Mouse (Mus musculus) midbrain, embryonic 11.5 days (tissue): ENCODE results near the gene Elmo1. TPM values are rescaled to one million over a fixed set of nuclear protein-coding genes. Genes with fewer than 3 reads are reported as not detected.
A peak's percentile ranks its signal among the peaks of the same experiment; 100 is the strongest.

Experiments
- ATAC-seq: fragments of 200-750 bp; cut with Nextera tagmentation; 2 replicates; pipeline ENCODE4 v1.8.0; 2017; ENCODE audit warnings: moderate TSS enrichment, moderate library complexity; ENCODE audit not compliant: low FRiP score
- DNase-seq: peaks from one replicate; pipeline ENCODE4 v3.0.0; 2015; ENCODE audit warnings: low spot score; ENCODE audit errors: missing footprints
- H3K27ac ChIP-seq: fragments of 300-500 bp; sonication (generic); 2 replicates; pipeline ENCODE4 v1.5.1; 2014; ENCODE audit warnings: low read depth, low read length
- H3K27me3 ChIP-seq: fragments of 300-500 bp; sonication (generic); 2 replicates; pipeline ENCODE4 v1.6.1; 2014; ENCODE audit warnings: mild to moderate bottlenecking, low read length, moderate library complexity, mixed read lengths; ENCODE audit not compliant: control insufficient read depth, insufficient read depth
- H3K36me3 ChIP-seq: fragments of 300-500 bp; sonication (generic); 2 replicates; pipeline ENCODE4 v1.6.1; 2014; ENCODE audit warnings: mild to moderate bottlenecking, low read length, moderate library complexity, mixed read lengths; ENCODE audit not compliant: control insufficient read depth, insufficient read depth
- H3K4me1 ChIP-seq: fragments of 300-500 bp; sonication (generic); 2 replicates; pipeline ENCODE4 v1.6.1; 2014; ENCODE audit warnings: low read length; ENCODE audit not compliant: control insufficient read depth, insufficient read depth
- H3K4me2 ChIP-seq: fragments of 300-500 bp; sonication (generic); 2 replicates; pipeline ENCODE4 v1.6.1; 2014; ENCODE audit warnings: mild to moderate bottlenecking, moderate library complexity
- H3K4me3 ChIP-seq: fragments of 300-500 bp; sonication (generic); 2 replicates; pipeline ENCODE4 v1.5.1; 2014; ENCODE audit warnings: low read depth, low read length
- H3K9ac ChIP-seq: fragments of 300-500 bp; sonication (generic); 2 replicates; pipeline ENCODE4 v1.6.1; 2014; ENCODE audit warnings: low read length
- H3K9me3 ChIP-seq: fragments of 300-500 bp; sonication (generic); 2 replicates; pipeline ENCODE4 v1.6.1; 2016; ENCODE audit warnings: low read length; ENCODE audit not compliant: control insufficient read depth
- WGBS: fragments of 180-500 bp; shearing (Covaris S2); extraction: QIAGEN DNeasy Blood & Tissue Kit; methylation state at CpG from one replicate; pipeline ENCODE4 v1.1.7; 2014; 5-methylcytosine and 5-hydroxymethylcytosine counted together
- polyA plus RNA-seq: library from polyadenylated mRNA; unstranded; fragments of >200 nt; fragmentation: Nextera tagmentation; extraction: Ambion mirVana; gene quantifications from 2 replicates; pipeline ENCODE4 v1.2.1, GENCODE M21; 2014

Gene Elmo1
- polyA plus RNA-seq, 1 experiment from 2014 or later, result 19.1 TPM

DNA sequence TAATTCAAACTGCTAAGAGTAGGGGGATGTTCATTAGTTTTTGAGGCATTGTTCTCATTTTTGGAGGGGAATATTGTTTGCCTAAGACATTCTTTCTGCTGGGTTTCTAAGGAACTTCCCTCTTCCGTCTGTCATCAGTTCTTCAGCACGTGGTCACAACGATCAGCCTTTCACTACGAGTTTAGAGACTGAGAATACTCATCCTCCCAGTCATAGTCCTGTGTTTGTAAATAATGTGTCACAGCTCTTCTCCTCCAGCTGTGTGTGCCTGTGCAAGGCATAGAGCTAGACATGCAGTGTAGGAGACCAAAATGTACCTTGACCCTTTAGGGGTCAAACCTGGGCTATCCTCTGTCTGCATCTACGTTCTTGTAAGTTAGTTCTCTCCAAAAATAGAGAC, 121.4 kb downstream of the Elmo1 start:
- Histone ChIP-seq H3K4me1 (no peaks in the 10 kb centered on the region), H3K27ac (no peak overlapping the region), H3K4me2 (no peak overlapping the region), H3K9ac (no peak overlapping the region), H3K36me3 (no peaks in the 10 kb centered on the region), H3K4me3 (no peak overlapping the region), H3K9me3 (no peaks in the 10 kb centered on the region), H3K27me3 (no peaks in the 10 kb centered on the region)
- DNase-seq (peak; percentile 17), ATAC-seq (no peak)
- 79% methylated on average over 5 of the region's 5 CpGs for WGBS

DNA sequence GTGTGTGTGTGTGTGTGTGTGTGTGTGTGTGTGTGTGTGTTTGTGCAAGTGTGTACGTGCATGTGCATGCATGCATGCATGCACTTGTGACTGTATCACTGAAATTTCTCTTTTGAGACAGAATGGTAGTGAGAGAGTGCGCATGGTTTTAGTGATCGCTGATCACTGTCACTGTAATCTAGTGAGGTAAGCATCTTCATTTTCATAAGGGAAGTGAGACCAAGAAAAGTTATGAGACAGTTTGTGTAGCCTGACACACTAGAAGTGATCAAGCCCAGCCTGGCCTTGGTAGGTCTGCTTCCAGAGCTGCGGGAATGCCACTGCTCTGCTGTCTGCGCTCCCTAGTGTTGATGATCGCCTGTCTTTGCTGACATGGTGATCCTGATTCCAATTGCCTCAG, 122.3 kb downstream of the Elmo1 start:
- H3K9ac ChIP-seq, result no peak overlapping the region
- no peak overlapping the region for H3K4me3 ChIP-seq
- H3K27me3 ChIP-seq, result no peaks in the 10 kb centered on the region
- no peaks in the 10 kb centered on the region for H3K36me3 ChIP-seq
- peak; percentile 39 for DNase-seq
- ATAC-seq, result no peak
- H3K9me3 ChIP-seq, result no peaks in the 10 kb centered on the region
- WGBS, result 93% methylated on average over 6 of the region's 6 CpGs
- no peak overlapping the region for H3K4me2 ChIP-seq
- no peaks in the 10 kb centered on the region for H3K4me1 ChIP-seq
- no peak overlapping the region for H3K27ac ChIP-seq

DNA sequence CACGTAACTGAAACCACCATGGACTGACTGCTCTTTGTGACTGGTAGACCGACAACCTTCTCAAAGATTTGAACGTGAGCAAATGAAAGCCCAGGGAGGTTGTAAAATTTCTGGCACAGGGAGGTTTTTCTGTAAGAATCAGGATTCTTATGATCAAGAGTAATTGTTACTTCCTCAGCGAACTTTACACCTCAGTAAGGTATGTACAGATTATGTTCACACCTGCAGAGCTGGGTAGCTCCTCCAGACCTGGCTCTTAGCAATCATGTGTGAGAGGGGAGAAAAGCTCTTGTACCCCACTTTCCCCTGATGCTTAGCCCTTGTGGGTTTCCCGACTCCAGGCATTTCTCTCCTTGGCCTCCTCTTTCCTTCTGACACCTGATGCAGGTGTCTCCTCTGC, 123.5 kb downstream of the Elmo1 start:
- DNase-seq, result peak; percentile 4
- Histone ChIP-seq H3K9ac (no peak overlapping the region), H3K27me3 (no peaks in the 10 kb centered on the region), H3K4me3 (no peak overlapping the region), H3K4me2 (no peak overlapping the region), H3K27ac (no peak overlapping the region), H3K36me3 (no peaks in the 10 kb centered on the region), H3K4me1 (no peaks in the 10 kb centered on the region), H3K9me3 (no peaks in the 10 kb centered on the region)
- no peak for ATAC-seq
- 92% methylated on average over 5 of the region's 5 CpGs for WGBS

DNA sequence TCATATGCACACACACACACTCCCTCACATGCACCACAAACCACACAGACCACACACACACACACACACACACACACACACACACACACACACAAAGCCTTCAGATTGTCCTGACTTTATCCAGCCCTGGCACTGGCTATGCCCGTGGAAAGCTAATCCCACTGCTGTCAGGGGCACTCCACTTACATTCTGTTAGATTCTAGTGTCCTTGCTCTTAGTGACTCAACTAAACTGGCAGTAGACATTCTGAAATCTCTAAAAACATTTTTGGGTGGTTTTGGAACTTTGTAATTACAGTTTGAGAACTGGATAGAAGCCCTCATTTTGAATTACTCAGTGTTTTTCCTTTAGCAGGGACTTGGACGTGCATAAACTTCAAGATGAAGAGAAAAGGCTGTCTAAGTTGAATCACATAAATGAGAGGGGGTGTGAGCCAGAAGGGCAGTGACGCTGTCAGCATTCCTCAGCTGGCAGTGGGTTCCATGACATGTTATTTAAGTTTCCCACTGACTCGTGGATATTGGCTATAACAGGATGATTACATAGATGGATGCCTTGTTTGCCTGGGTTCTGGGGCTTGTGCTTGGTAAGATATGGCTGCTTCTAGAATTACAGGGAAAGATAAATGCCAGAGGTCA, 127.2 kb downstream of the Elmo1 start:
- Histone ChIP-seq H3K36me3 (no peaks in the 10 kb centered on the region), H3K4me3 (no peak overlapping the region), H3K4me1 (no peaks in the 10 kb centered on the region), H3K4me2 (no peak overlapping the region), H3K9me3 (no peaks in the 10 kb centered on the region), H3K9ac (no peak overlapping the region), H3K27me3 (no peaks in the 10 kb centered on the region), H3K27ac (no peak overlapping the region)
- WGBS, result 73% methylated on average over 4 of the region's 4 CpGs
- no peak for ATAC-seq
- DNase-seq, result peak; percentile 26

DNA sequence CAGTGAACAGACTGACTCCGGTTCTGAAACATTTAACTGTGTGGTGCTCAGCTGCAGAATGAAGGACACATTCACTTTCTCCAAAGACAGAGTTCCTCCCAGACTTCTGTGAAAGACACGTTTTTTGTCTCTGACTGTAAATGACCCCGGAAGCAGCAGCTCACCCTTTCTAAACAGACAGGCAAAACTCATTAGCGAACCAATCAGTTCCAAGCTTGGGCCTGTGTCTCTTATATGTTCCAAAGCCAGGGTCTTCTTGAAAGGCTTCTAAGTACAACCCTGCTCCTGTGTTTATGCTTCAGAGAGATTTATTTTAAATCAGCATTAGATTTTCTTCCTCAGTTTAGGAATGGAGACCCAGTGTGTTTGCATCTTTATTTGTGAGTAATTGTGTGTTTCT, 127.7 kb downstream of the Elmo1 start:
- H3K4me2 ChIP-seq, result no peak overlapping the region
- H3K27ac ChIP-seq, result no peak overlapping the region
- H3K4me1 ChIP-seq, result no peaks in the 10 kb centered on the region
- 83% methylated on average over 4 of the region's 4 CpGs for WGBS
- no peak overlapping the region for H3K9ac ChIP-seq
- H3K9me3 ChIP-seq, result no peaks in the 10 kb centered on the region
- no peaks in the 10 kb centered on the region for H3K27me3 ChIP-seq
- no peaks in the 10 kb centered on the region for H3K36me3 ChIP-seq
- ATAC-seq (no peak), DNase-seq (no peak)
- no peak overlapping the region for H3K4me3 ChIP-seq

DNA sequence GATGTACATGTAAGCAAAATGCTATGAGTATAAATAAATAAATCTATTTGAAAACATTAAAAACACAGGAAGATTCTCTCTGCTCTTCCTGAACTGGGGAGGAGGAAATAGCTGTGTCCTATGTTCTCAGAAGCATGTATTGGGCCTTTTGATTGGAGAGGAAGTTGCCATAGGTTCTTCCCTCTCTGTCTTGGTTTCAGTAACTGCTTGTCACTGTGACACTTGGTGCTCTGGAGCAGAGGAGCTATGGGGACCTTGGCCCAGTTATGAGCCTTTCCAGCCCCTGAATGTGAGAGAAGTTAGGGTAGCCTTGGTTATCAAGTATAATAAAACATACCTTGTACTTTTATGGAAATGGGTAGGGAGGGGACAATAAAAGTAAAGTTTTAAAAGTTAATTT, 130.0 kb downstream of the Elmo1 start:
- Histone ChIP-seq H3K9ac (no peak overlapping the region), H3K4me1 (no peaks in the 10 kb centered on the region), H3K27me3 (no peaks in the 10 kb centered on the region), H3K4me3 (no peak overlapping the region), H3K27ac (no peak overlapping the region), H3K36me3 (no peaks in the 10 kb centered on the region), H3K4me2 (no peak overlapping the region), H3K9me3 (no peaks in the 10 kb centered on the region)
- no peak for ATAC-seq
- peak; percentile 26 for DNase-seq

DNA sequence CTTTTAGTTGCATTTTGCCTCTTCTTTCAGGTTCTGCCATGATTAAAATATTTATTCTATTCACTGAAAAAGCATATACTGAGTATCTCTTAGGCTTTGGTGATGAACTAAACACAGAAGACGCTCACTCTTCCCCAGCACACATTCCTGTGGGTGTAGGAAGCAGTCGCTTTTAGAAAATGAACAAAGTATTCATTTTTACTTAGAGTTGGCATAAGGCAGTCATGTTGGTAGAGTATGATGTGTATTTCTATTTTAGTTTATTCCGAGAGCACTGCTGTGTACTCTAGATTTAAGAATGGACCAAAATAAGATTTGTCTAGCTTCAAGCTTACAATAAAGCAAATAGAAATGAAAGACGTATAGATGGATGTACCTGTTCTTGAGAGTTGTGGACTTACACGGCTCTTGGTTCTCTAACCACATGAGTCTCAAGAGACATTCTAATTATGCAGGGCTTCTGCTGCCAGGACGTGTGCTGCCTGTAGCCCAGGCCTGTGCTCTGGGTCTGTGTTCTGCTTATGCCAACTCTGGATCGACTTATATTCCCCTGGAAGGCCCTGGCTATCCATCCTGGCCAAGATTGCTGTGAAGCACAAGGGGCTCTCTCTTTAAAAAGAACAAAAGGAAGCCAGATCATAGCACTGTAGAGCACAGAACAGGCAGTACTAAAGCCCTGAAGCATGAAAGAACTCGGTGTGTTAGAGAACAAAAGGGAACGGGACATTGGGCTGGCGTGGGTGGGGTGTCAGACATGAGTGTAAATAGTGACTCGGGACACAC, 137.7 kb downstream of the Elmo1 start:
- no peak overlapping the region for H3K4me3 ChIP-seq
- H3K36me3 ChIP-seq, result no peaks in the 10 kb centered on the region
- WGBS, result 67% methylated on average over 11 of the region's 11 CpGs
- H3K4me2 ChIP-seq, result no peak overlapping the region
- DNase-seq (peak; percentile 80), ATAC-seq (no peak)
- H3K9me3 ChIP-seq, result no peaks in the 10 kb centered on the region
- H3K27ac ChIP-seq, result no peak overlapping the region
- peaks cover 3% of the 10 kb centered on the region; the same call in 1 of the 2 replicates for H3K4me1 ChIP-seq
- H3K27me3 ChIP-seq, result no peaks in the 10 kb centered on the region
- no peak overlapping the region for H3K9ac ChIP-seq

DNA sequence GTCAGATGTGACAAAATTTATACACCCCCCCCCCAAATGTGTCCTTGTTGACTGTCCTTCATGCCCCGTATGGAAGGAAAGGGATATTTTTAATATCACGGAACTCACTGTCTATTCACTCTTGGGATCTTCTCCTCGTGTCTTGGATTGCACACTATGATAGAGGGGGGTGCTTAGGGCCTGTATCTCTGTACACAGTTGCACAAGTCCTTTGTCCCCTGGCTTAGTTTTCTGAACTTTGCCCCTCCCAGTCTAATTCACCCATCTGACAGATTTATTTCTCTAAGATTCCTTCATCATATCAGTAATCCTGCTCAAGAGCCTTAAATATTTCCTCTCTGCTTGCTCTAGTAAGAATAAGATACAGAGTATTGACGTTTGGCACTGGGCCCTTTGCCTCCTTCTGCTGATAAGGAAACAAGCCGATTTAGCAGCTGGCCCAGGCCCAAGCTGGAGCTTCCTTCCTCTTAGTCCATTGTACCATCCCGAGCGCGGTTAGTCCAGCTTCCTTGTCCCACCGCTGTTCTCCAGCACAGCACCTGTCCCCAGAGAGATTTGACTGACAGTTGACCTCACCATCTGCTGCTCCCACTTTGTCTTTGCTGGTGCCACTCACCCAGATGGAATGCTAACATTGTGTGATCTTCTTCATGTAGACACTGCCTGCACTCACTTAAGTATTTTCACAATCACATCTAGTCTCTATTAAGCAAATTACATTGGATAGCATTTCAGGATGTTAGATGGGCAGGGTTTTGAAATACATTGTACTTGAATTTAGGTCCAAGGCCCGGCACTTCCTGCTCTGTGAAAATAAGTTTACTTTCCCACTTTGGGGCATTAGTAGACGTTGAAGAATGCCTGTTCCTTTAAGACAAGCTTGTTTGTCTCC, 141.7 kb downstream of the Elmo1 start:
- H3K9me3 ChIP-seq, result no peaks in the 10 kb centered on the region
- DNase-seq (peak; percentile 86), ATAC-seq (peak; percentile 67; the same call in 1 of the 2 replicates)
- H3K4me1 ChIP-seq, result peaks cover 3% of the 10 kb centered on the region; the same call in 1 of the 2 replicates
- WGBS, result 71% methylated on average over 11 of the region's 11 CpGs
- H3K4me2 ChIP-seq, result no peak overlapping the region
- no peaks in the 10 kb centered on the region for H3K36me3 ChIP-seq
- H3K9ac ChIP-seq, result no peak overlapping the region
- H3K27ac ChIP-seq, result no peak overlapping the region
- no peaks in the 10 kb centered on the region for H3K27me3 ChIP-seq
- H3K4me3 ChIP-seq, result no peak overlapping the region

DNA sequence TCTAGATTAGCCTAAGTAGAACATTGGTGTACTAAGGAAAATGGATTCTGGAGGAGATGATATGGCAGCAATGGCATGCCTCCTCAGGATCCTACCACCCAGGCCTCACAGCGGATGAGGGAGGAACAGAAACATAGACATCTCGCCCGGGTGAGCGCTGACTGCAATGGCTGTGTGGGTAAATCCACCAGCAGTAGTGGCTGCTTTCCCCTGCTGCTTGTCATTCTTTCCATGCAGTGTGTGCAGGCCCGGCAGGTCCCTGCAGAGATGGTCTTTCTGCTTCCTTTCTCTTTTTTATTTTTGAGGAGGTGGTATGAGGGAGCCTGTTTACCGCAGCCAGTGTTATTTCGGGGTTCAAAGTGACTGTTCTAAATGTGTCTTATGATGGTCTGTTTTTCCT, 143.3 kb downstream of the Elmo1 start:
- 87% methylated on average over 7 of the region's 7 CpGs for WGBS
- ATAC-seq, result no peak
- H3K4me2 ChIP-seq, result no peak overlapping the region

More for the DNA sequence above, 143.3 kb downstream of the Elmo1 start:
- no peaks in the 10 kb centered on the region for H3K4me1 ChIP-seq
- H3K4me3 ChIP-seq, result no peak overlapping the region
- no peaks in the 10 kb centered on the region for H3K27me3 ChIP-seq
- no peaks in the 10 kb centered on the region for H3K9me3 ChIP-seq
- H3K27ac ChIP-seq, result no peak overlapping the region
- H3K36me3 ChIP-seq, result no peaks in the 10 kb centered on the region
- H3K9ac ChIP-seq, result no peak overlapping the region
- peak; percentile 33 for DNase-seq
